Mouse (Mus musculus) embryo, embryonic 11 days (tissue): Measurements from ENCODE around the gene Ogn.

Experiments used
- DNase-seq: peaks from one replicate; pipeline ENCODE4 v3.0.0-alpha.2; 2015

Gene Ogn

DNA sequence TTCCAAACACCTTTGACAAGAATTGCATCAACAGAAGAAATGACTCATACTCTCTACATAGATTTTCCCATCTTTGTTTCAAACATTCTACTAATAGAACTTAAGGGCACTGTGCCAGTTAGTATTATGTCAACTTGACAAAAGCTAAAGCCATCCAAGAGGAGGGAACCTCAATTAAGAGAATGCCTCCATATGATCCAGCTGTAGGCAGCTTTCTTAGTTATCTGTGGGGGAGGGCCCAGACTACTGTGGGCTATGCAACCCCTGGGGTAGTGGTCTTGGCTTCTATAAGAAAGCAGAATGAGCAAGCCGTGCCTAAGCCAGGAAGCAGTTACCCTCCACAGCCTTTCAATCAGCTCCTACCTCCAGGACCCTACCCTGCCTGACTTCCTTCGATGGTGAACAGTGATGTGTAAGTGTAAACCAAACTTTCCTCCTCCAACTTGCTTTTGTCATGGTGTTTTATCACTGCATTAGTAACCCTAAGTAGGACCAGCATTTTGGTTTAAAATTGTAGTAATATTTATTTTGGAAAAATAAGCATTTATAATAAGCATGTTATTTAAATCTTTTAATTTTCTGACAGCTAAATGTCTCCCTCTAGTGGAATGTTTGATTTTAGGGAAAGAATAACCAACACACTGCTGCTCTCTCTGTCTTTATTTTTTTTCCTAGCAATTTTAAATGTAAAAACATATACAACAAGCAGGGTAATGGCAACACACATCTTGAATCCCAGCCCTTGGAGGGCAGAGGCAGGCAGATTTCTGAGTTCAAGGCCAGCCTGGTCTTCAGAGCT lies 37.1 kb downstream of the Ogn start:
- DNase-seq: peak; percentile 43

DNA sequence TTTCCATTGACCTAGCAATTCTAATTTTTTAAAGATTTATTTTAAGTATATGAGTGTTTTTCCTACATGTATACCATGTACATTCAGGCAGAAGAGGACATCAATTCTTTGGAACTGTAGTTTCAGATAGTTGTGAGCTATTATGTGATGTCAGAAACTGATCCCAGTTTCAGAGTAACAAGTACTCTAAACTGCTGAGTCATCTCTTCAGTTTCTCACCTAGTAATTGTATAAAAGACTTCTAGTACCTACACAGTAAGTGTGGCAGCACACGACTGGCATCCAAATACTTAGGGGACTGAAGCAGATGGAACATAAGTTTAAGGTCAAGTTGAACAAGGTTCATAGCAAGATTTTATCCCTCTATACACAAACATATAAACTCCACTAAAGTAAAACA lies 38.2 kb downstream of the Ogn start:
- no peak for DNase-seq

DNA sequence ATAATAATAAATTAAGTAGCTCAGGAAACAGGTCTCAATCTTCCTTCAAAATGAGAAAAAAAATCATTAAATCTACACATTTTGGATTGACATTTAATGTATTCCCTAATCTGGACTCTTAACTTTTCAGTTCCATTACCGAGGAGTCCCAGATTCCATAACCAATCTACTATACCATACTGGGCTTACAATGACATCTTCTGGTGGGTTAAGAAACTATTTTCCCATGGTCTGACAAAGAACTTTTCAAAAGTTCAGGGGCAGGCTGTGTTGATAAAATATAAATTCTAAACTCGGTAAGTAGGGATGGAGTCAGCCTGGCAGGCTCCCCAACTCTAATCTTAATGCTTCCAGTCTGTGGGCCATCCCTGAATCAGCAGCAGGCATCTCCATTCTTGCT lies 43.3 kb downstream of the Ogn start:
- DNase-seq: no peak

DNA sequence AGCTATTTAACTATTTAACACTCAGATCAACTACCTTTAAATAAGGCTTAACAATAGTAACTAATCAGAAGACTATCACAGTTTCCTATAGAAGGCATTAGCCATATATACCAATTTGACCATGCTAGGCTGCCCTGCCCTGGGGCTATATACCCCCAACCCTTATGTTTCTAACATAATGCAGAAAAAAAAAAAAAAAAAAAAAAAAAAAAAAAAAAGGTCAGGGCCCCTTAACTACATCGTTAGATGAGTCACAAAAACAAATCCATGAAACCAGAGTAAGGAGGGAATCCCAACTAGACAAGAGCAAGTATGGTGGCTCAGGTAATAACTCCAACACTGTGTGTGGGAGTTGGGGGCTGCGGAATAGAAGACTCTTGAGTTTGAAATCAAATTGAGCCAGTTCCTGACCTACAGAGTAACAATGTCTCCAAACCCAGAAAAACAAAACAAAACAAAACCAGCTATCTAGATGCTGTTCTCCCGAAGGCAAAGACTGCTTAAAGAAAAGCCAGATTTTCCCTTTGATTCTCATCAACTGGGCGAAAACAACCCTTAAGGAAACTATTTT lies 44.0 kb downstream of the Ogn start:
- DNase-seq: no peak

DNA sequence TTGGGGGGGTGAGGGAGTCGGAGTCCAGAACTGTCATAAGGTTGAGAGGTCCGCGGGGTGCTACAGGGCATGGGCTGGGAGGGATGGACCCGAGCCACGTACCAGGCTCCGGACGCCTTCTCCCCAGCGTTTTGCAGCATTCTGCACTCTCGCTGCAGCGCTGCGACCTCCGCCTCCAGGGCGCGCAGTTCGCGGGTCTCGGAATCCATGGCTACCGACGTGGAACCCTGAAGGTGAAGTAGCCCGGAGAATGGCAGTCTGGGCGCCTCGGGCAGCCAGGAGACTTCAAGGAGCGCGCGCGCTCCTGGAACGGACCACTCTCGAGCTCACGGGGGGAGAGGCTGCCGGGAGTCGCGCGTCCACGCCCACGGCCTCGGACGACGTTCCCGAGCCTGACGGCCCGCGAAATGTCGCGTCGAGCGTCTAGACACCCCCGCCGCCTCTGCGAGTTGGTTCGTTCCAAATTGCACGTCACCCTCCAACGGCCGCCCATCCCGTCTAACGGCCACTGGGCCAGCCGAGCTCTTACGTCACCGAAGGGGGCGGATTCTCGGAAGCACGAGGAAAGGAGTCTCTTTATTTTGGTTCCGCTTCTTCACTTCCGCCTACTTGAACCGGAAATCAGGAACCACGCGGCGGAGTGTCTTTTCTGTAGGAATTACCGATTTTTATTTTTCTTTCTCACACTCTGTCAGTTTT lies 44.8 kb downstream of the Ogn start, which contains the start of the genes Cenpp and Nol8:
Gene Cenpp, minus strand, starts transcription at position 305 of the 699 bp plus-strand sequence.
Gene Nol8, plus strand, starts transcription at position 598 of the 699 bp plus-strand sequence.
- DNase-seq: peak; percentile 100

DNA sequence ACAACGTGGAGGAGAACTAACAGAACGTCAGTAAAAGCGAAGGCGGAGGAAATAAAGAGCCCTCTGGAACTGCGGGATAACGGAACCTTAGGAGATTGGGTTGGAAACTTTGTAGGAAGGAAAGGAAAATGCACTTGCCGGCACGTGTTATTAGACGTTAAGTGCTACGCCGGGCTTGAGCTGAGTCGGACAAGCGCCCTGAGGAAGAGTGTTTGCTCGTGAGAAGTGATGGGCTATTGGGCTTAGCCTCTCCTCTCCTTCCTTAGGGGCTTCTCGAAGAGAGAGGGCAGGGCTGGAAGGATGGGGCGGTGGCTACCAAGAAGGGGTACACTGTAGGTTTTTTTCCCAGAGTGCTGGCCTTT lies 45.3 kb downstream of the Ogn start:
- DNase-seq: no peak
